Mouse (Mus musculus): ENCODE data around the gene Glipr1l2. TPM values are rescaled to one million over a fixed set of nuclear protein-coding genes. Genes with fewer than 3 reads are reported as not detected.
"Not testable (repeated sequence)": the region's sequence is repeated elsewhere in the genome, so short reads cannot be mapped to it uniquely, and the experiment has no call there.

Glipr1l2 gene
- polyA plus RNA-seq (2012; rRNA removed) = not detected in 2 replicates

GRCm38 (mm10) chr10:112083157-112083556 is at the start of gene Glipr1l2:
TSS of gene Glipr1l2 (plus strand) at chr10:112083354.
- no peak within 1 kb of the TSS for H3K27ac ChIP-seq (ENCODE audit: insufficient read depth, low read length)
- TF ChIP-seq CTCF (IDR thresholded peaks at IDR 0.05; ENCODE audit: borderline replicate concordance, insufficient read depth, low read depth, low read length) (no peak), POLR2A (IDR thresholded peaks at IDR 0.05; ENCODE audit: borderline replicate concordance, insufficient read depth, low read length) (no peak)
- H3K27me3 ChIP-seq (ENCODE audit: control insufficient read depth, insufficient read depth, low read length) = no peaks in the 10 kb centered on the region
- no peaks in the 10 kb centered on the region for H3K4me1 ChIP-seq (ENCODE audit: control insufficient read depth, insufficient read depth, low read length)
- H3K4me3 ChIP-seq (replicated peaks; ENCODE audit: insufficient read depth, low read depth, low read length) = no peak within 1 kb of the TSS
- DNase-seq = no peak
- WGBS = 91% methylated on average over 14 of the region's 14 CpGs

GRCm38 (mm10) chr10:112043523-112043922 is 39.6 kb upstream of the Glipr1l2 start:
- not testable (repeated sequence) for H3K27me3 ChIP-seq (ENCODE audit: control insufficient read depth, insufficient read depth, low read length); H3K4me3 ChIP-seq (replicated peaks; ENCODE audit: insufficient read depth, low read depth, low read length); H3K27ac ChIP-seq (ENCODE audit: insufficient read depth, low read length); DNase-seq; H3K4me1 ChIP-seq (ENCODE audit: control insufficient read depth, insufficient read depth, low read length)
- 87% methylated on average over 9 of the region's 9 CpGs for WGBS

- 33% methylated on average over 14 of the region's 14 CpGs for WGBS
- not testable (repeated sequence) for H3K4me3 ChIP-seq (replicated peaks; ENCODE audit: insufficient read depth, low read depth, low read length); H3K27me3 ChIP-seq (ENCODE audit: control insufficient read depth, insufficient read depth, low read length)
These were observed 38.9 kb upstream of the Glipr1l2 start for GRCm38 (mm10) chr10:112044283-112044682.

GRCm38 (mm10) chr10:112051220-112051619 is 31.9 kb upstream of the Glipr1l2 start:
- Histone ChIP-seq H3K27ac (ENCODE audit: insufficient read depth, low read length) (no peak overlapping the region), H3K27me3 (ENCODE audit: control insufficient read depth, insufficient read depth, low read length) (no peaks in the 10 kb centered on the region), H3K4me1 (ENCODE audit: control insufficient read depth, insufficient read depth, low read length) (no peaks in the 10 kb centered on the region), H3K4me3 (replicated peaks; ENCODE audit: insufficient read depth, low read depth, low read length) (no peak overlapping the region)
- DNase-seq = no peak
- TF ChIP-seq CTCF (IDR thresholded peaks at IDR 0.05; ENCODE audit: borderline replicate concordance, insufficient read depth, low read depth, low read length) = no peak

More at GRCm38 (mm10) chr10:112044283-112044682, 38.9 kb upstream of the Glipr1l2 start:
- not testable (repeated sequence) for DNase-seq; H3K27ac ChIP-seq (ENCODE audit: insufficient read depth, low read length); H3K4me1 ChIP-seq (ENCODE audit: control insufficient read depth, insufficient read depth, low read length)

- H3K27me3 ChIP-seq (ENCODE audit: control insufficient read depth, insufficient read depth, low read length); DNase-seq; H3K27ac ChIP-seq (ENCODE audit: insufficient read depth, low read length); H3K4me1 ChIP-seq (ENCODE audit: control insufficient read depth, insufficient read depth, low read length); H3K4me3 ChIP-seq (replicated peaks; ENCODE audit: insufficient read depth, low read depth, low read length): not testable (repeated sequence)
- WGBS = 68% methylated on average over 2 of the region's 2 CpGs
These were observed 31.2 kb upstream of the Glipr1l2 start for GRCm38 (mm10) chr10:112051956-112052355.

GRCm38 (mm10) chr10:112059702-112060582 is 23.2 kb upstream of the Glipr1l2 start, which contains the start of gene Glipr1l1:
TSS of gene Glipr1l1 (plus strand) at chr10:112060189.
- Histone ChIP-seq H3K4me3 (replicated peaks; ENCODE audit: insufficient read depth, low read depth, low read length) (no peak within 1 kb of the TSS), H3K27ac (ENCODE audit: insufficient read depth, low read length) (no peak within 1 kb of the TSS), H3K27me3 (ENCODE audit: control insufficient read depth, insufficient read depth, low read length) (no peaks in the 10 kb centered on the region), H3K4me1 (ENCODE audit: control insufficient read depth, insufficient read depth, low read length) (no peaks in the 10 kb centered on the region)
- WGBS = 17% methylated on average over 14 of the region's 14 CpGs
- DNase-seq = peak; percentile 32 to 46
- TF ChIP-seq POLR2A (IDR thresholded peaks at IDR 0.05; ENCODE audit: borderline replicate concordance, insufficient read depth, low read length) = no peak
- TF ChIP-seq CTCF (IDR thresholded peaks at IDR 0.05; ENCODE audit: borderline replicate concordance, insufficient read depth, low read depth, low read length) = peak; percentile 35; the same call in 1 of the 2 replicates

GRCm38 (mm10) chr10:112060583-112060934 is 22.6 kb upstream of the Glipr1l2 start:
- not testable (repeated sequence) for H3K27ac ChIP-seq (ENCODE audit: insufficient read depth, low read length); DNase-seq; H3K4me3 ChIP-seq (replicated peaks; ENCODE audit: insufficient read depth, low read depth, low read length); H3K27me3 ChIP-seq (ENCODE audit: control insufficient read depth, insufficient read depth, low read length); H3K4me1 ChIP-seq (ENCODE audit: control insufficient read depth, insufficient read depth, low read length)
- WGBS = 64% methylated on average over 6 of the region's 6 CpGs

- no peak for DNase-seq
These were observed 3.1 kb upstream of the Glipr1l2 start for GRCm38 (mm10) chr10:112080044-112080443.

More at GRCm38 (mm10) chr10:112080044-112080443, 3.1 kb upstream of the Glipr1l2 start:
- no peak overlapping the region for H3K27ac ChIP-seq (ENCODE audit: insufficient read depth, low read length)
- no peak for TF ChIP-seq CTCF (IDR thresholded peaks at IDR 0.05; ENCODE audit: borderline replicate concordance, insufficient read depth, low read depth, low read length)
- TF ChIP-seq POLR2A (IDR thresholded peaks at IDR 0.05; ENCODE audit: borderline replicate concordance, insufficient read depth, low read length) = no peak
- H3K27me3 ChIP-seq (ENCODE audit: control insufficient read depth, insufficient read depth, low read length) = no peaks in the 10 kb centered on the region
- no peaks in the 10 kb centered on the region for H3K4me1 ChIP-seq (ENCODE audit: control insufficient read depth, insufficient read depth, low read length)
- 55% methylated on average over 2 of the region's 2 CpGs for WGBS
- no peak overlapping the region for H3K4me3 ChIP-seq (replicated peaks; ENCODE audit: insufficient read depth, low read depth, low read length)

Data from cerebellum, adult 2 months (tissue).